Mouse (Mus musculus) spleen, adult 2 months (tissue): Measurements from ENCODE around the gene Gtpbp3. TPM values are rescaled to one million over a fixed set of nuclear protein-coding genes. Genes with fewer than 3 reads are reported as not detected.

Source experiments
- DNase-seq, 2 experiments: peaks; one replicate each; pipeline versions ENCODE4 v3.0.0 to v3.0.0-alpha.2; 2012 to 2021; ENCODE audit warnings: low spot score in 2 of 2, low read depth in 1 of 2
- H3K27ac ChIP-seq: fragments of 200-500 bp; 2 replicates; pipeline ENCODE4 v1.5.1; 2012; ENCODE audit warnings: low read length, inconsistent platforms; ENCODE audit not compliant: insufficient read depth
- H3K27me3 ChIP-seq: fragments of 200-500 bp; 2 replicates; pipeline ENCODE4 v1.6.1; 2012; ENCODE audit warnings: mild to moderate bottlenecking, moderate library complexity, low read length, inconsistent platforms; ENCODE audit not compliant: control insufficient read depth, insufficient read depth
- H3K36me3 ChIP-seq: fragments of 200-500 bp; 2 replicates; pipeline ENCODE4 v1.6.1; 2012; ENCODE audit warnings: mild to moderate bottlenecking, low read length, inconsistent platforms; ENCODE audit not compliant: control insufficient read depth, insufficient read depth
- H3K4me1 ChIP-seq: fragments of 200-500 bp; 2 replicates; pipeline ENCODE4 v1.6.1; 2011; ENCODE audit warnings: inconsistent platforms; ENCODE audit not compliant: control insufficient read depth, insufficient read depth, insufficient read length
- H3K4me3 ChIP-seq: fragments of 200-500 bp; 2 replicates; pipeline ENCODE4 v1.5.1; 2011; ENCODE audit warnings: mild to moderate bottlenecking, inconsistent platforms; ENCODE audit not compliant: insufficient read depth, insufficient read length; ENCODE audit errors: extremely low read depth
- CTCF ChIP-seq: fragments of 200-500 bp; IDR thresholded peaks from 2 replicates; pipeline ENCODE4 v1.5.1; 2011; ENCODE audit warnings: mild to moderate bottlenecking, inconsistent platforms; ENCODE audit not compliant: insufficient read depth, insufficient read length, insufficient replicate concordance; ENCODE audit errors: extremely low read depth
- POLR2A ChIP-seq: fragments of 200-500 bp; IDR thresholded peaks from 2 replicates; pipeline ENCODE4 v1.6.1; 2011; ENCODE audit warnings: low read depth, low read length, inconsistent platforms
- WGBS: fragments of 180-500 bp; shearing (Covaris S2); methylation state at CpG from one replicate; pipeline ENCODE4 v1.1.7; 2018; 5-methylcytosine and 5-hydroxymethylcytosine counted together
- polyA plus RNA-seq: library from polyadenylated mRNA; depleted of rRNA; stranded (reverse); fragments of >200 nt; gene quantifications from 2 replicates; pipeline ENCODE4 v1.2.3, GENCODE M21; 2012

Gtpbp3 gene
- polyA plus RNA-seq, 1 experiment = 26.3 TPM

DNA sequence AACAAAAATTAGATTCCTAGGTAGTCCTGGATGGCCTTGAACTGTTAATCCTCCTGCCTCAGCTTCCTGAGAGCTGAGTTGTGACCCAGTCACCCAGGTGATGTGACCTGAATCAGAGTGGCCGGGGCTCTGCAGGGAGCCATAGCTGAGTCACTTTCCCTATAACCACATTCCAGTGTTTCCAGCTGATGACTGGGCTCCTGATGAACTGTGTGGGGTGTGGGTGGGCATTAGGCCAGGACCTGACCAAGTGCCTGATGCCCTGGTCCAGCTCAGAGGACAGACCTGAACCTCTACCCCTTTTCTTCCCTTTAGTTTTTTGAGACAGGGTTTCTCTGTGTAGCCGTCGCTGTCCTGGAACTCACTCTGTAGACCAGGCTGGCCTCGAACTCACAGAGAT is 17.4 kb downstream of the Gtpbp3 start:
- no peak for DNase-seq
- no peak overlapping the region for H3K4me3 ChIP-seq
- no peak overlapping the region for H3K27ac ChIP-seq
- H3K36me3 ChIP-seq = no peaks in the 10 kb centered on the region
- no peak for TF ChIP-seq CTCF
- no peak for TF ChIP-seq POLR2A
- 89% methylated on average over 4 of the region's 4 CpGs for WGBS
- H3K4me1 ChIP-seq = no peaks in the 10 kb centered on the region; the same call in 1 of the 2 replicates
- no peaks in the 10 kb centered on the region for H3K27me3 ChIP-seq

DNA sequence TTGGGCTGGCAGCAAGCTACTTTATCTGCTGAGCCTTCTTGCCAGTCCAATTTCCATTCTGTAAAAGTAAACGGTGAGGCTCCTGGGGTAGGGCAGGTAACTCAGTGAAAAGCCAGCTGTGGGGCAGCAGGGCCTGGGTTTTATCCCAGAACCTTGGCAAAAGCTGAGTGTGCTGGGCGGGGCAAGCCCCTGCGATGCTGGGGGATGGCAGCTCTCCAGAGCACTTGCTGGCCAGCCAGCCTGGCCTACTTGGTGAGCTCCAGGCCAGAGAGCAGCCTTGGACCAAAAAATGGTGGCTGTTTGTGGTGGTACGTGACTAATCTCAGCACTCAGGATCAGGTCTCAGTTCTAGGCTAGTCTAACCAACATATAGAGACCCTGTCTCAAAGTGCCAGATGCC is 18.1 kb downstream of the Gtpbp3 start:
- Histone ChIP-seq H3K27ac (no peak overlapping the region), H3K36me3 (no peaks in the 10 kb centered on the region), H3K4me3 (no peak overlapping the region), H3K27me3 (no peaks in the 10 kb centered on the region), H3K4me1 (no peaks in the 10 kb centered on the region; the same call in 1 of the 2 replicates)
- no peak for TF ChIP-seq POLR2A
- no peak for TF ChIP-seq CTCF
- no peak for DNase-seq
- WGBS = 82% methylated on average over 4 of the region's 4 CpGs

DNA sequence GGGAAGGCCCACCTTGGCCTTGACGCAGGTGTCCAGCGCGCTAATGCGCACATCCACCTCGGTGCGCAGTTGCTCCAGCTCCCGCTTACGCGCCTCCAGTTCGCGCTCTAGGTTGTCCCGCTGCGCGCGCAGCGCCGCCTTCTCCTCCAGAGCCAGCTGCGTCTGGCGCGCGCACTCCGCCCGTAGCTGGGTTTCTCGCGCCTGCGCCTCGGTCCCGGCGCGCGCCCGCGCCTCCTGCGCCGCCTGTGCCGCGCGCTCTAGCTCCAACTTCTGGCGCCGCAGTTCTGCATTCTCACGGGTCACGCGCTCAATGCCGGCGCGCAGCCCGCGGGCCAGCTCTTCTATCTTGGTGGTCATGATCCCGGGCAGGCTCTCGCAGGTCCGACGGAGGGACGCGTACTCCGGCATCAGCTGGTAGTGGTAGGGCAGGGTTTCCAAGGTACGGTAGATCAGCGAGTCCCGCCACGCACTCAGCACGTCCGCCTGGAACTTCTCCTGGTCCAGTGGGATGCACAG is 19.7 kb downstream of the Gtpbp3 start:
- TF ChIP-seq POLR2A = no peak
- TF ChIP-seq CTCF = no peak
- no peaks in the 10 kb centered on the region for H3K27me3 ChIP-seq
- H3K27ac ChIP-seq = 0 out of 2 replicates have a peak overlapping the region, but pooled peaks have one; percentile 37
- DNase-seq = no peak
- no peaks in the 10 kb centered on the region; the same call in 1 of the 2 replicates for H3K4me1 ChIP-seq
- peak overlapping the region; percentile 39; the same call in 1 of the 2 replicates for H3K4me3 ChIP-seq
- no peaks in the 10 kb centered on the region for H3K36me3 ChIP-seq
- WGBS = 2% methylated on average over 60 of the region's 61 CpGs

DNA sequence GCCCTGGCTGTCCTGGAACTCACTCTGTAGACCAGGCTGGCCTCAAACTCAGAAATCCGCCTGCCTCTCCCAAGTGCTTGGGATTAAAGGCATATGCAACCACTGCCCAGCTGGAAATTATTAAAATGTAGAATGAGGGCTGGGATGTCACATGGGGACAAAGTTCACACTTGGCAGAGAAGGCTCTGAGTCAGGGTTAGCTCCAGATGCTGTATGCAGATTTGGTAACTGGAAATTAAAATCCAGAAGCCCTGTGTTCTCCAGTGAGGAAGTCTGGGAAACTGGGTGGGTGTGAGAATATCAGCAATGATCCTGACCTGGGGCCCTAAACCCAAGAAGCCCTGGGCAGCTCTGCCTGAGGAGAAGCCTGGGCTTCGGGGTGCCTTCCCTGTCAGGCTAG is 21.4 kb downstream of the Gtpbp3 start:
- H3K36me3 ChIP-seq = no peaks in the 10 kb centered on the region
- 0 out of 2 replicates have a peak overlapping the region, but pooled peaks have one; percentile 21 for H3K27ac ChIP-seq
- TF ChIP-seq POLR2A (no peak), CTCF (no peak)
- WGBS = 73% methylated on average over 2 of the region's 2 CpGs
- no peaks in the 10 kb centered on the region; the same call in 1 of the 2 replicates for H3K4me1 ChIP-seq
- peak overlapping the region; percentile 7; the same call in 1 of the 2 replicates for H3K4me3 ChIP-seq
- no peak for DNase-seq
- no peaks in the 10 kb centered on the region for H3K27me3 ChIP-seq

DNA sequence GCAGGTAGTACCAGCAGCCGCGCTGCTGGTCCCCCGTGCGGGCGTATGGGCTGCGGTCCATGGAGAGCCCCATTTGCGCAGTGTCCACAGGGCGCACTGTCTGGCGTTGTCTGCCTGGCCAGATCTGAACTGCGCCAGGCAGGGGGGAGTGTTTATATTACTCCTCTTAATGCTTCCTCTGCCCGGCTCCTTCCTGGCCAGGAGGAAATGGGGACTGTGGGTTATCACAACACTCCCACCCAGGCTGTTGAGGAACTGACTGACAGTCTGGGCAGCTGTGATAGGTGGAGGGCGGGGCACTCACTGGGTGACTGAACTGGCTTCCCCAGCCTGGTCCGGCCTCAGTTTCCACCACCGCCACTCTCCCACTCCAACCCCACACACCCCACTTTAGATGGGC is 23.7 kb downstream of the Gtpbp3 start, which contains the start of gene Plvap:
Plvap (minus strand) TSS at position 109 of the 400 bp plus-strand sequence.
- DNase-seq = no peak

DNA sequence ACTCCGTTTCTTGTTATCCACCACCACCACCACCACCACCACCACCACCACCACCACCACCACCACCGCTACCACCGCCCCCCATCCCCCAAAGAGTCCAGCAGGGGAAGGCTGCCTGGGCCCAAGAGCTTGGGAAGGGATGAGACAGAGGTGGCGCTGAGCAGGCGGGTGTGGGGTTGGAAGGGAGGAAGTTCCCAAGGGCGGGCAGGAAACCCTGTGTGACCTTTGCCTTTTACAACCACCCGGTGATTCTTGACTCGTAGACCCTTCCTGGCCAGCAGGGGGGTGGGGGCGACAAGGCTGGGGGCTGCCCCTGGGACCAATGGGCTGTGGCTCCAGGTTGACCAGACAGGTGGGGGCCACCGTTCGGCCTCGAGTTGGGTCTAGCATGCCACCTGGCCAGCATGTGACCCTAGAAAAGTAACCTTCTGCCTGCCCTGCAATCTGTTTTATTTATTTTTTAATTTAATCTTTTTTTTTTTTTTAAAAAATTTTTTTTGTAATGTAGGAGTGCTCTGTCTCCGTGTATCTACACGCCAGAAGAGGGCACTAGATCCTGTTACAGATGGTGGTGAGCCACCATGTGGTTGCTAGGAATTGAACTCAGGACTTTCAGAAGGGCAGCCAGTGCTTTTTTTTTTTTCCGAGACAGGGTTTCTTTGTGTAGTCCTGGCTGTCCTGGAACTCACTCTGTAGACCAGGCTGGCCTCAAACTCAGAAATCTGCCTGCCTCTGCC is 25.3 kb downstream of the Gtpbp3 start:
- Histone ChIP-seq H3K4me3 (no peak overlapping the region), H3K36me3 (no peaks in the 10 kb centered on the region), H3K27ac (no peak overlapping the region), H3K27me3 (no peaks in the 10 kb centered on the region), H3K4me1 (no peaks in the 10 kb centered on the region)
- 32% methylated on average over 14 of the region's 15 CpGs for WGBS
- DNase-seq = no peak
- no peak for TF ChIP-seq POLR2A

More for the DNA sequence above, 23.7 kb downstream of the Gtpbp3 start, which contains the start of gene Plvap:
- Histone ChIP-seq H3K36me3 (no peaks in the 10 kb centered on the region), H3K4me3 (peak within 1 kb of the TSS; percentile 23; the same call in 1 of the 2 replicates), H3K27me3 (no peaks in the 10 kb centered on the region), H3K27ac (peak within 1 kb of the TSS; percentile 1; the same call in 1 of the 2 replicates), H3K4me1 (no peaks in the 10 kb centered on the region; the same call in 1 of the 2 replicates)
- 6% methylated on average over 14 of the region's 14 CpGs for WGBS
- TF ChIP-seq POLR2A (no peak), CTCF (no peak)

DNA sequence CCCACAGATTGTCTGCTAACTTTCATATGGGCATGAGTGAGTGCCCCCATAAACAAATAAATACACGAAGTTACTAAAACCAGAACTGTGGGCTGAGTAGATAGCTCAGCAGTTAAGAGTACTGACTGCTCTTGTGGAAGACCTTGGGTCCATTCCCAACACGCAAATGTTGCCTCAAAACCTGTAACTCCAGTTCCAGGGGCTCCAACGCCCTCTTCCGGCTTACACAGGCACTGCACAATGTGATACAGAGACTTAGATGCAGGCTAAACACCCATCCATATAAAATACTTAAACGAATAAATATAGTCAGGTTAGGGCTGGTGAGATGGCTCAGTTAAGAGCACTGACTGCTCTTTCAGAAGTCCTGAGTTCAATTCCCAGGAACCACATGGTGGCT is 27.1 kb downstream of the Gtpbp3 start:
- no peak for DNase-seq
- Histone ChIP-seq H3K36me3 (no peaks in the 10 kb centered on the region), H3K27me3 (no peaks in the 10 kb centered on the region), H3K4me3 (no peak overlapping the region), H3K27ac (no peak overlapping the region), H3K4me1 (no peaks in the 10 kb centered on the region)
- no peak for TF ChIP-seq CTCF
- no peak for TF ChIP-seq POLR2A
- WGBS = 84% methylated on average over 5 of the region's 5 CpGs
